Mouse (Mus musculus) neutrophil, adult 5-6 weeks (primary cell): ENCODE data around the gene Papln. TPM values are rescaled to one million over a fixed set of nuclear protein-coding genes. Genes with fewer than 3 reads are reported as not detected.

Source experiments
- ATAC-seq: fragments of 151-379, 151-347 bp; 2 replicates; pipeline ENCODE4 v1.8.0; 2017; ENCODE audit warnings: mild to moderate bottlenecking, moderate TSS enrichment; ENCODE audit not compliant: insufficient number of reproducible peaks, poor library complexity, low FRiP score, severe bottlenecking; ENCODE audit errors: extremely low read depth
- total RNA-seq: library from RNA; stranded (forward); fragments of 200-1000 nt; gene quantifications from 2 replicates; pipeline ENCODE4 v1.2.3, GENCODE M21; 2017

The Papln gene
- total RNA-seq, 1 experiment from 2014 or later, result not detected

DNA sequence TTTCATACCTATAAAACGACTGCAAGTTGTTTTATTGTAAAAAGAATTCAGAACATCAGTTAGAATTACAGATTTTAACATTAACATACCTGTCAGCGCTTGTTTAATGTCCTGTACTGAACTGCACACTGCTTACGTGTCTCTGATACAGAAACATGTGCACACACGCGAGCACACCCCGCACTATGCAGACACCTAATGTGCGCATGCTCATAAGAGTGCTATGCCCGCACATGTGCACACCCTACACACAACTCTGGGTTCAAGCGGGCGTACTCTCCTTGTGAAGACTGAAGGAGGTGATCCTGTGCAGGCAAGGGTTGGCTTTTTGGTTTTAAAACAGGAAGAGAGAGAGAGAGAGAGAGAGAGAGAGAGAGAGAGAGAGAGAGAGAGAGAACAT, 1.1 kb downstream of the Papln start:
- ATAC-seq, result no peak

DNA sequence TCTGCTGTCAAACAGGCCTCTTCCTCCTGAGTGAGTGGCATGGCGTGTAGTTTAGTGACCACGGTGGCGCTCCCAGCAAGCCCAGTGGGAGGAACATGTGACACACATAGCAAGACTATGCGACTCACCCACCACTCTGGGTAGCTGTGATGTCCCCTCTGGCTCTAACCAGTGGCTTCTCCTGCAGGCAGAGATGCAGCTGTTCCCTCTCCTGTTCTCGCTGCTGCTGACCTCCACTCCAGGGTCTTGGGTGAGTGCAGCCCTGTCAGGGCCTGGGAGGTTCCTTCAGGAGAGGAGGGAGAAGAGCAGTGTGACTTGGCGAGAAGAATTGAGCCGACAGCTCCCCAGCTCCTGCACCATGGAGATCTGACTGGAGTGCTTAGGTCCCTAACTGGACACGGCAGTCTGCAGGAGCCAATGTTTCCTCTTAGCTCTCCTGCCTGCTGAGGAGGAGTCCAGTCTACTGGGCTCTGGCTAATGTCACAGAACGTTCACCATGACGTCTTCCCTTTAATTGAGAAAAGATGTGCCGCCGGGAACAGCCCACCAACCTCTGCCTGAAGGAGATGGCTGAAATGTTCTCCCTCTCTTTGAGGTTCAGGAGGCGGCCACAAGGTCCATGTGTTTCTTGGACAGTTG, 2.6 kb downstream of the Papln start:
- ATAC-seq, result no peak

DNA sequence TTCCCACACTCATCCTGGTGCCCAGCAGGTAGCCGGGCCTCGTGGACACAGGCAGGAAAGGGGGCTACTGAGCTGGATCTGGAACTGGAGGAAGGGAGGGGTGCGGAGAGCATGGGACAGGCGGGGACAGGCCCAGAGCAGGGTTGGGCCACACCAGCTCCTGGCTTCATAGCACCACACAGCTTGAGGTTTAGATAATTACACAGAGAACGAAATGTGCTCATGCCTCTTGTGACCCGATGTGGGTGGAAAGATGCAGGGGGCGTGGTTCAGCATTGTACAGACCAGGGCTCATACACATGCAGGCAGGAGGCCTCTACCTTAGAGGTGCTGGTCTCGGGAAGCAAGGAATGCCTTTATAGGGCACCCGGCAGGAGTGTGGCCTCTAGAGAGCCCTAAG, 4.4 kb downstream of the Papln start:
- ATAC-seq, result no peak

DNA sequence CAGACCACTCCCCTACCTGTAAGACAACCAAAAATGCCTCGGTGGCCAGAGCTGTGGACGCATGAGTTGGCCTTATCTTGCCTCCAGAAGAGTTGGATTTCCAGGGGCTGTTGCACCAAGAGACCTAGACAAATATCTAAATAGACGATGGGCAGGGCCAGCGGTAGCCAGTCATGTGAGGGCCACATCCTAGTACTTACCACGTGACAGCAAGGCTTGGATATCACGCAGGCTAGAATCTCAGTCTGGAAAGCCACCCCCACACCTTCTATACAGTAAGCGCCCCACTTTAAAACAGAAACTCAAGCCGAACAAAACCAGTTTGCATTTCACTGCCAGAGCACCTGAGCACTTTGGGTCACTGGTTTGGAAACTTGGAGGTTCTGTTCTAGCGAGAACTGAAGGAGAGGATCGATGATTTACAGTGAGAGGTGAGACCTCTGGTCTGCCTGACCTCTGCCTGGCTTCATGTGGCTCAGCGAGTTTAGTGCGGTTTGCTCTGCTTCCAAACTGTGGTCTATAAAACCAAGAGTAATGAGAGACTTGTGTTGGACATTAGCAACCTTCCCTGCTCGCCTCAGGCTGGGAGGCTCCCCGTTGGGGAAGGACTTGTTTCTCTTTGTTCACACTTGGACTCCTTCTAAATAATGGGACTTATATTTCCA, 4.9 kb downstream of the Papln start:
- no peak for ATAC-seq

DNA sequence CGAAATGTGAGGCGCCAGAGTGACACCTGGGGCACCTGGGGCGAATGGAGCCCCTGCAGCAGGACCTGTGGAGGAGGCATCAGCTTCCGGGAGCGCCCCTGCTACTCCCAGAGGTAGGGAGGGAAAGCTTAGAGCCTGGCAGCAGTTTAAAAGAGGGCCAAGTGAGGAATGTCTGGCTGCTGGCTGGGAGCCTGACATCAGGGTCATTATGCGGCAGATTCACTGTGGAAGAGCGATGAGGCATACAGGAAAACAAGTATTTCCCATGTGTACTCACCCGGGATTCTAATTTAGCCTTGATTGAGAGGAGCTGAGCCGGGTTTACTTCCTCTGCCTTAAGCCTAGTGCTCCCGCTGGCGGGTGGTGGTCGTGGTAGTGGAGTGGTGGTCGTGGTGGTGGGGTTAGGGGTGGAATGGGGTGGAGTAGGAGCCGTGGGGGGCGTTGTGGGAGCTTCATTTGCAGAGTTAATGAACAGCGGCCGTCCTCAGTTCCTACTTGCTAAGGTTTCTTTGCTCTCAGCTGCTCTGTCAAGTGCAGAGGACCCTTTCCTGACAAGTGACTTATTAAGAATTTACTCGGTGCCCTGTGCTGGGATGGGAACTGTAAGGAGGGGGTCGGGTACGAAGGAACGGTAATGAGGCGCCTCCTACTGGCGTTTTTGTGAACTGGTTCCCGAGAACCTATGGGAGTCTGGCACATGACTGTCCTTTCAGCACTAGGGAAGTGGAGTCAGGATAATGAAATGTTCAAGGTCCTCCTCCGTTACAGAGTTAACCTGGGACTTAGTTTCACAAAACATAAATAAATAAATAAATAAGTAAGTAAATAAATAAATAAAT, 7.2 kb downstream of the Papln start:
- no peak for ATAC-seq

DNA sequence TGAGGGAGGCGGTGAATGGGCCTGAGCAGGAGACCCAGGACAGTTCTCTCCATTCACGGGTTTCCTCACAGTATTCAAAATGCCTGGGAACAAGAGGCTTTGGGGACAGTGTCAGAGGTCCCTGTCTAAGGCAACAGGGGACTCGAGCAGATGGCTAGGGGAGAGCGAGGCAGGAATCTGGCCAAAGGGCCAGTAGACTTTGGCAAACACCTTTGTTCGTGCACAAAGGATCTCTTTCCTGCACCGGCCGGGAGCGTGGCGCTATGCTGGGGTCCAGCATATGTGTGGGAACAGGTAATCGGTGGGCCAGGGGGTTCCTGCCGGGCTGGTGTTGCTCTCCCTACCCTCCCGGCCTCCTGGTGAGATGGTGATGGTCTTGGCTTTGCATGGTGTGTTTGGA, 12.2 kb downstream of the Papln start:
- ATAC-seq, result no peak

DNA sequence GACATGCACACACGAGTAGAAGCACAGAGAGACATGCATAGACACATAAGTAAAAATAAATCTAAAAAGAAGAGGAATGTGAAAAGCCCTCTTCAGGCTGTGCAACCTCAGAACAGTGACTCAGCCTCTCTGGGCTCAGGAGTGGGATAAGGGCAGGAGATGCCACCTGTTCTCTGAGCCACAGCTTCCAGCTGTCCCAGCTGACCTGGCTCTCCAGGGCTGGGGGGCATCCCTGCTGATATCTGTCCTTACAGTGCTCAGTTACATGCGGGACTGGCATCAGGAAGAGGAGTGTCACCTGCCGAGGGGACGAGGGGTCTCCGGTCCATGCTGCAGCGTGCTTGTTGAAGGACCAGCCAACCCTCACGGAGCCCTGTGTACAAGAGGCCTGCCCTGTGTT, 13.3 kb downstream of the Papln start:
- ATAC-seq, result no peak

DNA sequence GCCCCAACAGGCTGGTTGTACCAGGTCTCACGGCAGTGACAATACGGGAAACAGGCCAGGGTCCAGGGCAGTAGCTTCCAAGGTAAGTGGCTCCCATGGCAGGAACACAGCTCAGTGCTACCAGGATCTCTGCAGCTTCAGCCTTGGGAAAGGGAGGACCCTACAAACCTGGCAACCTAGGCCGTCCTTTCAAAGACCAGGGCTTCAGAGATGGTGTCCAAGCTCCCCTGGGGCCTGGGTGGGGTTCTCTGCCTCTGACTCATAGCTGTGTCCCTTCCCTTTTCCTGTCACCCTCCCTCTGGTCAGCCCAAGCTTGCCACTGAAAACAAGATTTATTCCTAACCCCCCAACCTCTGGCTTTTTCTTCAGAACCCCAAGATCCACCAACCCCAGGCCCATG, 16.7 kb downstream of the Papln start:
- ATAC-seq, result no peak

DNA sequence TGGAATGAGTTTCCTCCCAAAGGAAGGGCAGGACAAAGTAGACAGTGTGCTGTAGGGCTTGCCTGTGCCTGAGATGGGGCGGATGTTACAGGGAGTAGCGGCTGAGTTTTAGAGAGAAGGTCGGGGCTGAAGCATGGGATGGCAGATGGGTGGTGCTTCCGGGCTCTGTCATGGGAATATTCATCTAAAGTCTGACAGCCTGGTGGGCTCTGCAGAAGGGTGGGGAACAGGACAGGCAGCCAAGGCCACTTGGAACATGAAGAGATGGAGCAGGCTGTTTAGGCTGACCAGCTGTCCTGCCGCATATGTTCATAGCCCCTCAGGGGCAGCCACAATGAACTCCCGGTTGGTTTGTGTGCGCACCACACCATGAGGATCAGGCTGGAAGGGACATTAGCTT, 17.8 kb downstream of the Papln start:
- ATAC-seq, result no peak

DNA sequence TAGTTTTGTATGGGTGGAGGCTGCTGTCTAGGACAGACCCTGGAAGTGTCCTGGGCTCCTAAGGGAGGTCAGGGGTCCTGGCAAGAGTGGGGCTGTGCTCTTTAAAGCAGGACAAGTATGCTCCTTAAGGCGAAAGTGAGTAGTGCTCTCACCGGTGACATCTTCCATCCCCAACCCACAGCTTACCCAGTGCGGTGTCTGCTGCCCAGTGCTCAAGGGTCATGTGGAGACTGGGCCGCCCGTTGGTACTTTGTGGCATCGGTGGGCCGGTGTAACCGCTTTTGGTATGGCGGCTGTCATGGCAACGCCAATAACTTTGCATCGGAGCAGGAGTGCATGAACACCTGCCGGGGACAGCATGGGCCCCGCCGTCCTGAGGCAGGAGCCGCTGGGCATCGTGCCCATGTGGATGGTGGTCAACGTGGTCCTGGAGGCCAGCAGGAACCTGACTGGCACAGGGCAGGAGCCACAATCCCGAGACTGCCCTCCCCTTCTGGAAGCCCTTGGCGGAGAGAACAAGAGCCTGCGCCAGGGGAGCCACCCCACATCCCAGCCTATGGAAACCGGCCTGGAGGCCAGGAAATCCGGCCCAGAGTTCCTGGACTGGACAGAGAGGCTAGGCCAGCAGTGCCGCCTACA, 18.3 kb downstream of the Papln start:
- no peak for ATAC-seq

DNA sequence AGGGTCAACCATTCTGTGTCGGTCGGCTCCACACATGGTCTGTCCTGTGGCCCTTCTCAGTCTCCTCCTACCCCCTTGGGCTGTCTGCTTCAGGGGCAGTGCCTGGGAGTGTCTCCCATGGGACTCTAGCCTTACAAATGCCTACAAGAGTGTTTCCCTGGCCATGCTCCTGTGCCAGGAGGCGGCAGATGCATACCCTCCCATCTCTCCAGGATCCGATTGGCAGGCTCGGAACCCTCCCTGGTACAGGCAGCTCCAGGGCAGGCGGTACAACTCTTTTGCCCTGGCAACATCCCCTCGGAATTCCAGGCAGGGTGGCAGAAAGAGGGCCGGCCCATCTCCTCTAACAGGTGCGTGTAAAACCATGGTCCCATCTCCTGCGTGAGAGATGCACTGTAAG, 19.2 kb downstream of the Papln start:
- ATAC-seq, result no peak

DNA sequence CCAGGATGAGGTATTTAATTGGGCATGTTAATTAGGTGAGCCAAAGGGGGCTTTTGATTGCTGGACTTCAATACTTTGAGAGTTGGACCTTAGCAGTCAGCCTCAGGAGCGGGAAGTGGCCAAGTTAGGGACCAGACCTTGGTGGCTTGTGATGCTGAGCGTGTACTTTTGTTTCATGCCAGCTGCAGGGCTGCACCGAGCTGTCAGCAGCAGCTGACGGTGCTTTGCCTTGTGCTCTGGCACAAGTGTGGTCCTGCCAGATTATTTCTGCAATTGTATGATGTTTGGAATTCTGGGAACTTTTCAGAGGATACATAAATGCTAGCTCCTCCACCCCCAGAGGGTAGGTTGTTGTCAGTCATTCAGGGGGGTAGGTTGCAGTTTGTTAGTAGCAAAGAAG, 21.9 kb downstream of the Papln start:
- no peak for ATAC-seq

DNA sequence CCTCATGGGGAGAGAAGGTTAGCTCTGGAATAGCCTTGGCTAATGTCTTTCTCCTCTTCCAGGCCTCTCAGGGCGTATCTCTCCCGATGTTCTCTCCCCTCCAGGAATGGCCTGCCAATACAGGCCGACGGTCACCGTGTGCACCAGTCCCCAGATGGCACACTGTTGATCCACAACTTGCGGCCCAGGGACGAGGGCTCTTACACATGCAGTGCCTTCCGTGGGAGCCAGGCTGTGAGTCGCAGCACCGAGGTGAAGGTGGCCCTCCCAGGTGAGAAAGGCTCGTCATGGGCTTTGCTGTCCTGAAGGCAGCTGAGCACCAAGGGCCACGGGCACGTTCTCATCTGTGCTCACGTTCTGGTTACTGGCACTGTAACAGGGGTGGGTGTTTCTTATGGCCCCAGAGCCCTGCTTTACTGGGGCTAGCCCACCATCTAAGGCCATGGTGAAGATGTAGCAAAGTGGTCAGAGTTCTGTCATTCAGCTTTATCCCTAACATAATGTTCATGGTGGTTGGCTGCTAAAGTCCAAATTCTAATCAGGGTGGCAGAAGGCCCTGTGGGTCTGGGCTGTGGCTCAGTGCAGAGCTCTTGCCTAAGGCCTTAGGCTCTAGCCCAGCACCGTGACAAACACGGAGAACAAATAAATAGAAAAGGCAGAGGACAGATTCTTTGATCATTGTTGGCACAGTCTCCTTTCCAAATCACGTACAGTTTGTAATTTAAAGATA, 25.8 kb downstream of the Papln start:
- no peak for ATAC-seq

DNA sequence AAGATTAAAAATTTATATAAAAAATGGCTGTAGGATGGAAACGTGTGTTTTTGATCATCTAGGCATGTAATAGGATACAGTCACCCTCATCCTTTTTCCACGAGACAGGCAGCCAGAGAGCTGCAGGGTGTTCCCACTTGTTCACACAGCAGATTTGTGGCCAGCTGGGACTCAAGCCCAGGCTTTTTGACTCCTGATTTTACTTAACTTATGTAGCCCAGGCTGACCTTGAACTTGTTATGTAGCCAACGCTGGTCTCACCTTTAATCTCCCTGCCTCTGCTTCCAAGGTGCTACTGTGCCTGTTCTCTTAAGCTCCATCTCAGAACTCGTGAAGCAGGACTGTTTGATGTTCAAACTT, 26.3 kb downstream of the Papln start:
- ATAC-seq, result no peak

DNA sequence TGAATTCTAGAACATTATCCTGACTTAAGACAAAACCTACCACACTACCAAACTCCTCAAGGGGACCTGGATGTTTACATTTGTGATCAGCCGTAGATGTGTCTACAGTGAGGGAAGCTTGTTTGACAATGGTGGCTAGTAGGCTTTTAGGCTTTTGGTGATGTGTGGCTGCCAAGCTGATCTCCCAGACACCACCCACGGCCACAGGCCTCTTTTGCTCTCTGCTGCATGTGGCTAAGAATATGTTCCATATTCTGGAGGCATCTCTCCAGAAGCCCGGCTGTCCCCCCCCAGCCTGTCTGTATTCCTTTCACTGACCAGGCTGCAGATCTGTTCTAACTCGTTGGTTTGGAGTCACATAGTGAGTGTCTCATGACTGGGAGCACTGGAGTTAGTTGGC, 27.3 kb downstream of the Papln start:
- no peak for ATAC-seq

DNA sequence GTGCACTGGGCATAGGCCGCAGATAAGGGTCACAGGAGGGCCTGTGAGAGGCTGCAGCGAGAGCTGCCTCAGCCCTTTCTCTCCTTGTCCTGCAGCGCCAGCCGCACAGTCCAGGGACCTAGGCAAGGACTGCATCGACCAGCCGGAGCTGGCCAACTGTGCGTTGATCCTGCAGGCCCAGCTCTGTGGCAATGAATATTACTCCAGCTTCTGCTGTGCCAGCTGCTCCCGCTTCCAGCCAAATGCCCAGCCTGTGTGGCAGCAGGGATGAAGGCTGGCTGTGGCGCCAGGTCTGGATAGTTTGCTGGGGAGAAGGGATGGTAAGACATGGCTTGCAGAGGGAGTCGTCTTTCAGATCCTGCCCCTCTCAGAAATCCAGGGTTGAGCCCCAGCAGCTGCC, 28.3 kb downstream of the Papln start:
- no peak for ATAC-seq

DNA sequence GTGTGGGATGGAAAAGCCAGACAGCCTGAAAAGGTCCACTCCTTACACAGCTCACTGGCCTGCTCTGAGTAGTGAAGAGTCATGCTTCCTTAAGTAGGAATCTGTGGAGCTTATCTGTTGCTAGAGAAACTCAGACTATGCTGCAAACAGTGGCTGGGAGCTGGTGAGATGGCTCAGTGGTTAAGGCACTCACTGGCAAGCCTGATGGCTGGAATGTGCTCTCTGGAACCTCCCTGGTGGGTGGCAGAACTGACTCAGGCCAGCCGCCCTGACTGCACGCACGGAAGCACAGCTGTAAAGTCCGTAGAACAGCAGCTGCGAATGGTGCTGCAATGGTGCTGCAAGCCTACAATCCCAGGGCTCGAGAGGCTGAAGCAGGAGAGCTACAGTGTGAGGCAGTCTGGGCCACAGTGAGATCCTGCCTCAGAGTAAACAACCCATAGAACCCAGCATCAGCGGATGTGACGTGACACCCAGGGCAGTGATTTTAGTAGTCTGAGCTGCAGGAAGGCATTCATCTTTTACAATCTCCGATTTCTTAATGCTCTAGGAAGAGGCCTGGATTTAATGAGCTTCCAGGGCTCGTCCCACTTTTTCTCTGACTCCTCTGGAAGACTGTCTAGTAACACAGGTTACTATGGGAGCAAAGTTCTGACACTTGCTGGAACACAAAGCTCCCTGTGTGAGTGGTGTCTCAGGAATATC, 29.4 kb downstream of the Papln start:
- no peak for ATAC-seq

DNA sequence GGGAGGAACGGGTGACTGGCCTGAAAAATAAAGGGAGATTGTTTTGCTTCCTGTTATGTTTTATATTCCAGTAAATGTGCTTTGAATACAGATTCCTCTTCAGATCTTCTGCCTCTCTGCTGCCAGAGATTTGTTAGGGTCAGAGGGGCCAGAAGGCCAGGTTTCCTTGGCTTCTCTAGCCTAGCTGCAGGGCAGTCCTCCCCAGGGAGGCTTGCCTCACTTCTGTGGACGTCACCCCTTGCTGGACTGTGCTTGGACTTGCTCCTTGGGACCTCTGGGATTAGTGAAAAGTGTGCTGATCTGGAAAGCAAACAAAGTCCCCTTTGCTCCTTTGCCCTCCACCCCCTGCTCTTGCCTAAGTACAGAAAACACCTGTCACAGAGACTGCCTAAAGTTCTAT, 31.6 kb downstream of the Papln start:
- ATAC-seq, result no peak

DNA sequence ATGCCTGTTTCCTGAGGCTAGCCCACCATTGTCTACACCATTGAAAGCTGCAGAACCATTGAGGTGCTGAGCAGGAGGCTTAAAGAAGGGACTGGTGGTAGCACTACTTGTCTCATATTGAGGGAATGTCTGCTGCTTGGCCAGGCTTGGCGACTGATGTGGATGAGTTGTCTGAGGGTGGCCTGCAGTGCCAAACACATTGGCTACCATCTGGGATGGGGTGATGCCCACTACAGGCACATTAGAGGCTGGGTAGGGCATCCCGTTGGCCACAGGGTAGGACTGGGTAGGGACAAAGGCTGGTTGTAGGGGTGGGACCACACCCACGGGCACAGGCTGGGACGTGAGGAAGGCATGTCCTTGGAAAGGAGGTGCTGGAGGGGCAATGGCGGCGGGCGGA, 32.2 kb downstream of the Papln start:
- ATAC-seq, result no peak
